Mouse (Mus musculus) megakaryocyte progenitor cell, adult 5-6 weeks (primary cell): ENCODE results near the gene Adh6b. TPM values are rescaled to one million over a fixed set of nuclear protein-coding genes. Genes with fewer than 3 reads are reported as not detected.
A peak's percentile ranks its signal among the peaks of the same experiment; 100 is the strongest.
"Not testable (repeated sequence)": the region's sequence is repeated elsewhere in the genome, so short reads cannot be mapped to it uniquely, and the experiment has no call there.

Source experiments
- ATAC-seq: replicated peaks from 2 replicates; pipeline ENCODE4 v1.8.0; 2016; ENCODE audit warnings: mild to moderate bottlenecking, moderate TSS enrichment, inconsistent platforms; ENCODE audit not compliant: poor library complexity
- total RNA-seq, 2 experiments: library from RNA; stranded (forward) in 1 of 2; stranded (reverse) in 1 of 2; fragments of 157-497, 149-512 nt in 1 of 2; fragments of 200-1000 nt in 1 of 2; gene quantifications; 2 replicates each; pipeline versions ENCODE4 v1.2.3 to v1.2.4; 2015 to 2017

Adh6b gene
- total RNA-seq, 2 experiments from 2014 or later, result not detected

DNA sequence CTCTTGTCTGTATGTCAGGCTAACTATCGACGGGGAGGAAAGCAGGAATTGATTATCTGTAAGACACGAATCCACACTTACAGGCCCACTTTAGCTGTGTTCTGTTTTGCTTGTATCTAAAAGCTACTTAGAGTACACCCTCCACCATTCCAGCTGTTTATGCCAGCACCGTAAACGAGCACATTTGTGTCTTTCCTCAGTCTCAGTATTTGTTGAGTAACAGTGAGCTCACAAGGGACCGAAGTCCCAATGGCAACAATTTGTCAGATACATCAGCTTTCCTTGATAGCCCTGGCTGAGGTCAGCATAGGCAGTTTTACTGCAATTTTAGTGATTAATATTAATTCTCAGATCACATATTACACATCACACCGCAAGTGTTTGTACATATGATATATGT, 17.3 kb downstream of the Adh6b start:
- ATAC-seq, result no peak

GRCm38 (mm10) chr3:138360721-138361120, 19.1 kb downstream of the Adh6b start:
- no peak for ATAC-seq

DNA sequence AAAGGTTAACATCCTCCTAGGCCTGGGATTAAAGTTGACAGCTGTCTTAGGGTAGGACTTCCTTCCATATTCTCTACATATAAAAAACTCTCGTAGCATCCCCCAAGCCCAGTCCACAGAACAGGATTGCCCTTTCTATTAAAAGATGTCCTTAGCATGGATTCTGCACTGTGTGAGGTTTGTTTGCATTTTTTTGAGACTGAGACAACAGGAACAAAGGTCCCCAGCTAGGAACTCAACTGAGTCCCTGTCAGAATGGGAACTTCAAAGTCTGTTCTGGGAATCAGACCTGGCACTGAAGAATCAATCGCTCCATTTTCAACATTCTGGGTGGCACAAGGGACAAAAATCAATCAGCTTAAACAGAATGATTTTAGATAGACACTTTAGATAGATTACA, 21.3 kb downstream of the Adh6b start:
- no peak for ATAC-seq

DNA sequence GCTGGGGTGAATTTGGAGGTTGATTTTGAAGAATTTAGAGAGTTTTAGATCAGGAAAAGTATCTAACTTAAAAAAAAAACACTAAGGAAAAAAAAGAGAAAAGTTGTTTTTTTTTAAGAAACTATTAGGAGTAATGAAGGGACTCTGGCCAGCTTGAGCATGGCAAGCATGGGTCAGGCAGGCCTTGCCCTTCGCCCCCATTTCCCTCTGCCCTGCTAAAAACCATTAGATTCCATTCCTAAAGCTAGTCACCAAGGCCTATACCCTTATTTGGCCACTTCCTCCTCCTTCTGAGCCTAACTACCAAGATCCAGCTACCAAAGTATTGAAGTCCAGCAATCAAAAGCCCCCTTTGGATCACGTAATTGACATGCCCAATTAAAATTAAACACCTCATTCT, 24.6 kb downstream of the Adh6b start:
- no peak for ATAC-seq

DNA sequence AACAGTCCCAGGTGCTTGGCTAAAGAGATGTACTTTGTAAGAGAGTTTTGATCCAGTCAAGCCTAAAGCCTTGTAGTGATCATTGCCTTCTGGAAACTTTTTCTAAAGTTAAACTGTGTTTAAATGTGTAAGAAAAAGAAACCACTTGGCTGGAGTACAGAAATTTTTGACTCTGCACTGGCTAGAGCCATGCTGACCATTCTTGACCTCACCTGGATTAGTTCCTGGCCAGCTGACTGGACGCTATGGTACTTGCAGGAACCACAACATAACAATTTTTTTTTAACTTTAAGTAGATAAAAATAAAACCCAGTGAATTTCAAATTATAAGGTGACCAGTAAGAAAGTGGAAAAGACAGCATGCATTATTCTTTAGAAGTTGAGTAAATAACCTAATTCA, 28.0 kb downstream of the Adh6b start:
- ATAC-seq, result no peak

GRCm38 (mm10) chr3:138370289-138370688, 28.7 kb downstream of the Adh6b start:
- ATAC-seq, result not testable (repeated sequence)

GRCm38 (mm10) chr3:138373920-138374319, 32.3 kb downstream of the Adh6b start:
- ATAC-seq, result no peak

DNA sequence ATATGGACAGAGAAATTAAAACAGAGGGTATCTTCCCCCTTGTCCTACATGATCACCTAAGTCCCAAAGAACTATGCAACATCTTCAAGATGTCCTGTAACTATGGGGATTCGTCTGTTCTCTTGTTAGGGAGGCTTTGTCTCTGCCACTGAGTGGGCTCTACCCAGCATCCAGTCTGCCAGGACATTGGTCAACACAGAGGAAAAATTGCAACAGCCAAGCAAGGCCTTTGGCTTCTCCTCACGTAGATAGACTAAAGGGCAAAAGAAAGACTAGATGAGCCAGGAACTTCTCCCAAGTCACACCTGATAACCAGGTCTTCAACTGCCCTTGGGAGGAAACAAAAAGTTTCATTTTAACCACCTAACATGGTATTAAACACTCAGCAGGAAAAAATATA, 33.6 kb downstream of the Adh6b start:
- no peak for ATAC-seq

DNA sequence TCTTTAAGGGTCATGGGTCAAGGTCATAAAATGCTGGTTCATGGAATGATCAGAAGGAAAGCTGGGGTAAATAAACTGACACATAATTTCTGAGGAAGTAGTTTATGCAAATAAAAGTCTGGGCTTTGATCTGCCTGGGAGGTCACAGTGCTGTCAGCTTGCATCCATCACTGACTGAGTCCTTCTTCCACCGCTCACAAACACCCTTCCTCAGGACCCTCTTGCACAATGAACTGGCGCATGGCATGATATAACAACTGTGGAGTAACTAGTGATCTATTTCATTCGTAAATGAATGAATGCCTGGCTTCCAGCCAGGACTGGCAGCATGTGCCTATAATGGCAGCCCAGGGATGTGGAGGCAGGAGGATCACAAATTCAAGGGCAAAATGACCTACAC, 39.6 kb downstream of the Adh6b start:
- no peak for ATAC-seq

DNA sequence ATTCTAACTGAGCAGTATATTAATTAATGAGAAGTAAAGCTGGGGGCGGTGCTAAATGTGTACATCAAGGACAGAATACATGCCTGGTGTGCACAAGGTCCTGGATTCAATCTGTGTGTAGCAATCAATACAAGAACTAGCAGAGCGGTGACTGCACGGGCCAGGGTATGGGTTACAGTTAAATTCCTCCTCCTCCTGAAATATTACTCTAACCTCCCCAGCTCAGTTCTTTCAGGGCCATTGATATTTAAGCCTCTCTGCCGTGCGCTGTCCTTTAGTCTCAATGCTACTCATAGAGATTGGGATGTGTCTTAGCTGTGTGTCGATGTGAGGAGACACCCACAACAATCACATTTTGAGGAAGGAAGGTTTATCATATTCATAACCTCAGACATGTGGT, 45.6 kb downstream of the Adh6b start:
- no peak for ATAC-seq

GRCm38 (mm10) chr3:138404872-138405271, 63.3 kb downstream of the Adh6b start:
- no peak for ATAC-seq

DNA sequence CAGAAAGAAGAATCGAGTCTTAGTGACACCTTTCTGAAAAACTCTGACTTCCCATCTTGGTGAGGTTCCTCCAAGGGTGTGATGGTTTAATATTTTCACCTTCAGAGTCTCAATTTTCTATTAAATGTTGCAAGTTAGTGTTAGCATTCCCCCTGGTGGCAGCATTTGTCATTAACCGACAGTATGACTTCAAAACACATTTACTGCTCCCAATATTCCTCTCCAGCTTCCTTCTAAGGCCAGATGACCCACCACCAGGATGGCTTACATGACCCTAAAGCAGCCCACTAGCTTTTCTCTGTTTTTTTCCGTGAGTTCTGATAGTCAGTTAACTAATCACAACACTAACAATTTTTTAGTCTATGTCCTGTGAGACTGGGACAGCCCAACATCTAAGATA, 63.8 kb downstream of the Adh6b start:
- ATAC-seq, result peak; percentile 57

DNA sequence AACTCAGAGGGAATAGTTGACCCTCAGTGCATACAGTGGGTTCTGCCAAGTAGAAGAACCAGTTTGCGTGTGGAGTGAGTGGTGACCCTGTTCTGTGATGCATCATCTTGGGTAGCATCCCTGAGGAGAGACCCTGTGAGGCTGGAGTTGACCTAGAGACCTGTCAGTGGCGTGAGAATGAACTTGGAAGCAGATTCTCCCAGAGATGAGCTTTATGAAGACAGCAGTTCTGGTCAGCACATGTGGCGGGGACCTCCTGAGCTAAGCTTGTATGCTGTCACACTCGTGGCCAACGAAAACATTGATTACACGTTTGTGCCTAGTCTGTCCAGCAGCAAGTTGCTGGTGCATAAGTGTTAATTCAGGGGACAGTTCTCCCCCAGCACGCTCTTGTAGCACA, 64.3 kb downstream of the Adh6b start:
- ATAC-seq, result no peak

GRCm38 (mm10) chr3:138407920-138408319, 66.3 kb downstream of the Adh6b start:
- ATAC-seq, result no peak

Other genes starting within 250 kb of the Adh6b start
- 5.6 and 8.2 TPM in 2 replicates for gene Trmt10a, start 198.3 kb upstream of the Adh6b start, total RNA-seq (2015)
- 10.7 and 25.7 TPM in 2 replicates for gene Trmt10a, start 198.3 kb upstream of the Adh6b start, total RNA-seq (2017)
- 3.1 and 4.5 TPM in 2 replicates for gene Mttp, start 196.8 kb upstream of the Adh6b start, total RNA-seq (2015)
- 2.0 and 5.6 TPM in 2 replicates for gene Mttp, start 196.8 kb upstream of the Adh6b start, total RNA-seq (2017)
- gene 4930579F01Rik, start 147.9 kb upstream of the Adh6b start, total RNA-seq (2015), result not detected in 2 replicates
- gene 4930579F01Rik, start 147.9 kb upstream of the Adh6b start, total RNA-seq (2017), result not detected in 2 replicates
- gene Adh7, start 124.0 kb upstream of the Adh6b start, total RNA-seq (2015), result not detected in 2 replicates
- not detected in 2 replicates for gene Adh7, start 124.0 kb upstream of the Adh6b start, total RNA-seq (2017)
- not detected in 2 replicates for gene Adh1, start 80.8 kb upstream of the Adh6b start, total RNA-seq (2015)
- not detected in 2 replicates for gene Adh1, start 80.8 kb upstream of the Adh6b start, total RNA-seq (2017)
- not detected in 2 replicates for gene Adh6a, start 28.5 kb upstream of the Adh6b start, total RNA-seq (2015)
- gene Adh6a, start 28.5 kb upstream of the Adh6b start, total RNA-seq (2017), result not detected in 2 replicates
- not detected in 2 replicates for gene Adh4, start 73.7 kb downstream of the Adh6b start, total RNA-seq (2015)
- not detected in 2 replicates for gene Adh4, start 73.7 kb downstream of the Adh6b start, total RNA-seq (2017)
- gene Adh5, start 101.3 kb downstream of the Adh6b start, total RNA-seq (2015), result 114 and 130 TPM in 2 replicates
- gene Adh5, start 101.3 kb downstream of the Adh6b start, total RNA-seq (2017), result 125 and 126 TPM in 2 replicates
- 42.0 and 45.9 TPM in 2 replicates for gene Metap1, start 147.7 kb downstream of the Adh6b start, total RNA-seq (2015)
- gene Metap1, start 147.7 kb downstream of the Adh6b start, total RNA-seq (2017), result 47.6 and 61.4 TPM in 2 replicates
- gene Eif4e, start 184.4 kb downstream of the Adh6b start, total RNA-seq (2015), result 424 and 430 TPM in 2 replicates
- gene Eif4e, start 184.4 kb downstream of the Adh6b start, total RNA-seq (2017), result 161 and 224 TPM in 2 replicates